Mouse (Mus musculus): ENCODE results near the gene Gatb. TPM values are rescaled to one million over a fixed set of nuclear protein-coding genes. Genes with fewer than 3 reads are reported as not detected.

Gatb gene
- polyA plus RNA-seq, 3 experiments from 2014 or later, result 14.5 to 21.5 (median 18.3) TPM

Other genes starting within 250 kb of the Gatb start
- 1 to 10 TPM; 1.2 to 5.0 (median 4.4) TPM for gene Fam160a1, start 243.2 kb downstream of the Gatb start, polyA plus RNA-seq (2017; shearing (Covaris generic))